19 mouse cellular contexts compared by ENCODE assay signal in genomic region chr7:79832980-79833379, GRCm38 (mm10). TPM values are rescaled to one million over a fixed set of nuclear protein-coding genes. Genes with fewer than 3 reads are reported as not detected.
DNase-seq lines count a peak whose midpoint lies in the region; ATAC-seq and TF ChIP-seq lines count a peak whose summit lies in the region.
"Had no signal": no experiment of that assay in that cellular context is flagged by ENCODE, and none has a peak within 500 bp of the region (broad histone marks: within the 10 kb centered on the region; RNA-seq: fewer than 3 reads in every experiment).

No protein-coding gene starts in this region.

- H3K9me3 ChIP-seq in embryonic facial prominence, embryonic 13.5 days, result no peaks in the 10 kb centered on the region
- no peaks in the 10 kb centered on the region for H3K9me3 ChIP-seq in embryonic facial prominence, embryonic 10.5 days
- no peaks in the 10 kb centered on the region for H3K9me3 ChIP-seq in limb, embryonic 13.5 days
- H3K9me3 ChIP-seq in limb, embryonic 10.5 days (replicated peaks), result no peaks in the 10 kb centered on the region
- H3K9me3 ChIP-seq: forebrain, embryonic 12.5 days; heart, embryonic 13.5 days; hindbrain, embryonic 15.5 days had no signal

- H3K9ac ChIP-seq in embryonic facial prominence, embryonic 13.5 days, result no peak overlapping the region
- no peak overlapping the region for H3K9ac ChIP-seq in limb, embryonic 13.5 days
- H3K9ac ChIP-seq: forebrain, embryonic 12.5 days; heart, embryonic 13.5 days; hindbrain, embryonic 15.5 days had no signal

- DNase-seq in embryonic facial prominence, embryonic 10.5 days (ENCODE audit: low spot score), result no peak
- DNase-seq in limb, embryonic 10.5 days (ENCODE audit: low spot score), result no peak
- no peak for DNase-seq in layer of hippocampus, adult 11-12 months (ENCODE audit: low spot score)
- DNase-seq in ovary, postnatal 10 days (ENCODE audit: low spot score), result no peak
- DNase-seq: adrenal gland, adult 8-10 months; adrenal gland, postnatal 36 days; cerebellum, adult 9-10 months; cerebellum, postnatal 25 days; gastrocnemius, postnatal 10 days; heart, postnatal 36 days had no signal

- 0 out of 2 replicates have a peak, but pooled peaks have one; percentile 20 for ATAC-seq in embryonic facial prominence, embryonic 13.5 days (ENCODE audit: insufficient number of reproducible peaks, insufficient read depth, low FRiP score, low TSS enrichment, low read depth)
- 0 out of 2 replicates have a peak, but pooled peaks have one; percentile 24 for ATAC-seq in limb, embryonic 13.5 days (ENCODE audit: low FRiP score, low read depth)
- ATAC-seq: forebrain, embryonic 16.5 days had no signal

- TF ChIP-seq POLR2A in small intestine, adult 2 months (IDR thresholded peaks at IDR 0.05; ENCODE audit: low read depth, low read length), result no peak

- H3K36me3 ChIP-seq in embryonic facial prominence, embryonic 13.5 days, result peaks cover 17% of the 10 kb centered on the region; the same call in 1 of the 2 replicates
- no peaks in the 10 kb centered on the region; the same call in 1 of the 2 replicates for H3K36me3 ChIP-seq in embryonic facial prominence, embryonic 10.5 days (replicated peaks)
- H3K36me3 ChIP-seq in limb, embryonic 13.5 days, result peaks cover 38% of the 10 kb centered on the region
- peaks cover 8% of the 10 kb centered on the region for H3K36me3 ChIP-seq in limb, embryonic 10.5 days
- peaks cover 72% of the 10 kb centered on the region for H3K36me3 ChIP-seq in small intestine, adult 2 months (ENCODE audit: control insufficient read depth, insufficient read depth, low read length)
- H3K36me3 ChIP-seq: forebrain, embryonic 12.5 days; heart, embryonic 13.5 days; hindbrain, embryonic 15.5 days had no signal

- H3K27me3 ChIP-seq in embryonic facial prominence, embryonic 13.5 days, result no peaks in the 10 kb centered on the region
- no peaks in the 10 kb centered on the region for H3K27me3 ChIP-seq in embryonic facial prominence, embryonic 10.5 days (replicated peaks; ENCODE audit: low read depth, poor library complexity, severe bottlenecking)
- no peaks in the 10 kb centered on the region for H3K27me3 ChIP-seq in limb, embryonic 13.5 days
- no peaks in the 10 kb centered on the region for H3K27me3 ChIP-seq in limb, embryonic 10.5 days (ENCODE audit: low read depth, poor library complexity, severe bottlenecking)
- H3K27me3 ChIP-seq in small intestine, adult 2 months (ENCODE audit: control insufficient read depth, insufficient read depth, low read length), result no peaks in the 10 kb centered on the region
- H3K27me3 ChIP-seq: forebrain, embryonic 12.5 days; heart, embryonic 13.5 days; hindbrain, embryonic 15.5 days had no signal

- no peak for TF ChIP-seq CTCF in small intestine, adult 2 months (IDR thresholded peaks at IDR 0.05; ENCODE audit: extremely low read depth, insufficient read length, insufficient replicate concordance, low read depth, low read length)

- H3K4me2 ChIP-seq in embryonic facial prominence, embryonic 13.5 days, result no peak overlapping the region
- no peak overlapping the region for H3K4me2 ChIP-seq in limb, embryonic 13.5 days (replicated peaks)
- H3K4me2 ChIP-seq: forebrain, embryonic 12.5 days; heart, embryonic 13.5 days; hindbrain, embryonic 15.5 days had no signal

- H3K27ac ChIP-seq in embryonic facial prominence, embryonic 13.5 days, result no peak overlapping the region
- H3K27ac ChIP-seq in embryonic facial prominence, embryonic 10.5 days (replicated peaks), result no peak overlapping the region
- no peak overlapping the region for H3K27ac ChIP-seq in limb, embryonic 13.5 days
- H3K27ac ChIP-seq in limb, embryonic 10.5 days, result no peak overlapping the region
- H3K27ac ChIP-seq in small intestine, adult 2 months (ENCODE audit: insufficient read depth, low read depth, low read length), result no peak overlapping the region
- H3K27ac ChIP-seq: forebrain, embryonic 12.5 days; heart, embryonic 13.5 days; hindbrain, embryonic 15.5 days had no signal

- no peak overlapping the region for H3K4me3 ChIP-seq in embryonic facial prominence, embryonic 13.5 days
- H3K4me3 ChIP-seq in embryonic facial prominence, embryonic 10.5 days, result no peak overlapping the region
- no peak overlapping the region for H3K4me3 ChIP-seq in limb, embryonic 13.5 days
- H3K4me3 ChIP-seq in limb, embryonic 10.5 days, result no peak overlapping the region
- peak overlapping the region; percentile 36; the same call in 1 of the 2 replicates for H3K4me3 ChIP-seq in small intestine, adult 2 months (ENCODE audit: low read depth, low read length)
- H3K4me3 ChIP-seq: forebrain, embryonic 12.5 days; heart, embryonic 13.5 days; hindbrain, embryonic 15.5 days had no signal

- peaks cover 12% of the 10 kb centered on the region; the same call in 1 of the 2 replicates for H3K4me1 ChIP-seq in embryonic facial prominence, embryonic 13.5 days
- no peaks in the 10 kb centered on the region for H3K4me1 ChIP-seq in embryonic facial prominence, embryonic 10.5 days
- no peaks in the 10 kb centered on the region for H3K4me1 ChIP-seq in limb, embryonic 13.5 days
- no peaks in the 10 kb centered on the region for H3K4me1 ChIP-seq in limb, embryonic 10.5 days
- peaks cover 23% of the 10 kb centered on the region; the same call in 1 of the 2 replicates for H3K4me1 ChIP-seq in small intestine, adult 2 months (ENCODE audit: control insufficient read depth, insufficient read depth, insufficient read length, low read length)
- H3K4me1 ChIP-seq: forebrain, embryonic 12.5 days; heart, embryonic 13.5 days; hindbrain, embryonic 15.5 days had no signal

RNA-seq across cellular contexts. Expression of gene Mesp2, which starts 22.5 kb away (rescaled TPM):
- 0.10 and 0.56 TPM in 2 replicates for polyA plus RNA-seq in embryonic facial prominence, embryonic 13.5 days (2015; fragmentation: Nextera tagmentation; extraction: Ambion mirVana)
- 0.34 and 0.36 TPM in 2 replicates for polyA plus RNA-seq in embryonic facial prominence, embryonic 10.5 days (2016; fragmentation: Nextera tagmentation; extraction: Ambion mirVana)
- polyA plus RNA-seq in limb, embryonic 13.5 days (2015; fragmentation: Nextera tagmentation; extraction: Ambion mirVana), result 0.19 and 0.22 TPM in 2 replicates
- polyA plus RNA-seq in limb, embryonic 10.5 days (2016; fragmentation: Nextera tagmentation; extraction: Ambion mirVana), result 0.21 TPM in 1 of 2 replicates, not detected in the other
- 0.33 TPM in 2 replicates for polyA plus RNA-seq in small intestine, adult 2 months (2012; rRNA removed)

RNA-seq across cellular contexts. Expression of gene Anpep, which starts 27.9 kb away (rescaled TPM):
- polyA plus RNA-seq in embryonic facial prominence, embryonic 13.5 days (2015; fragmentation: Nextera tagmentation; extraction: Ambion mirVana), result 10.0 and 26.8 TPM in 2 replicates
- 5.4 and 6.9 TPM in 2 replicates for polyA plus RNA-seq in embryonic facial prominence, embryonic 10.5 days (2016; fragmentation: Nextera tagmentation; extraction: Ambion mirVana)
- 15.2 and 18.4 TPM in 2 replicates for polyA plus RNA-seq in limb, embryonic 13.5 days (2015; fragmentation: Nextera tagmentation; extraction: Ambion mirVana)
- polyA plus RNA-seq in limb, embryonic 10.5 days (2016; fragmentation: Nextera tagmentation; extraction: Ambion mirVana), result 8.1 and 9.7 TPM in 2 replicates
- polyA plus RNA-seq in small intestine, adult 2 months (2012; rRNA removed), result 1,432 and 7,549 TPM in 2 replicates

RNA-seq across cellular contexts. Expression of gene Mesp1, which starts 39.4 kb away (rescaled TPM):
- not detected in 2 replicates for polyA plus RNA-seq in embryonic facial prominence, embryonic 13.5 days (2015; fragmentation: Nextera tagmentation; extraction: Ambion mirVana)
- polyA plus RNA-seq in embryonic facial prominence, embryonic 10.5 days (2016; fragmentation: Nextera tagmentation; extraction: Ambion mirVana), result 0.11 TPM in 1 of 2 replicates, not detected in the other
- polyA plus RNA-seq in limb, embryonic 13.5 days (2015; fragmentation: Nextera tagmentation; extraction: Ambion mirVana), result not detected in 2 replicates
- not detected in 2 replicates for polyA plus RNA-seq in limb, embryonic 10.5 days (2016; fragmentation: Nextera tagmentation; extraction: Ambion mirVana)
- polyA plus RNA-seq in small intestine, adult 2 months (2012; rRNA removed), result 0.28 and 1.2 TPM in 2 replicates
- polyA plus RNA-seq: forebrain, embryonic 12.5 days; forebrain, embryonic 16.5 days; heart, postnatal 0 days; hindbrain, embryonic 11.5 days had no signal

Comparison
In these comparisons a context has a peak if more than half of its experiments do, and no peak if none do; other contexts are left out.
1. RNA of gene Anpep, which starts 27.9 kb away (polyA plus RNA-seq): 1,432 to 7,549 TPM in small intestine, adult 2 months; 15.2 to 18.4 TPM in limb, embryonic 13.5 days, 10.0 to 26.8 TPM in embryonic facial prominence, embryonic 13.5 days, 8.1 to 9.7 TPM in limb, embryonic 10.5 days and 5.4 to 6.9 TPM in embryonic facial prominence, embryonic 10.5 days; every median in the first group is over 10 times any median in the second.